Comparison of ENCODE assay signal across 16 mouse cellular contexts in the genomic region with DNA sequence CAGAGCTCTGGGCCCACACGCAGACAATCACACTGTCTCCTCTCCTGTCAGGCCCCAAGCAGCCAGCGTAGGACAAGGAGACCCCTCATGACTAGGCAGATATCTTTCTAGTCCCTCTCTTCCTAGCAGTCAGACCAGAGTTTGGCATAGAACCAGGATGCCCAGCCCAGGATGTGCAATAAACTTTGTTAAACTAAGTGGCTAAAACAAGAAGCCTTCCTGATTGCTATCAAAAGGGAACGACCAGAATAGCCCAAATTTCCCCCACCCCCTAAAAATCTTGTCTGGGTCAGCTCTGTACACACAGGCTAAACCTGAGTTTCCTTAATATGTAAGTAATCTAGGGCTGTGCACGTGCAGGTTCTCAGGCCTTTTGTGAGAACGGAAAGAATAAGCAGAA. TPM values are rescaled to one million over a fixed set of nuclear protein-coding genes. Genes with fewer than 3 reads are reported as not detected.
DNase-seq lines count a peak whose midpoint lies in the region; TF ChIP-seq lines count a peak whose summit lies in the region.
"Had no signal": no experiment of that assay in that cellular context is flagged by ENCODE, and none has a peak within 500 bp of the region (broad histone marks: within the 10 kb centered on the region; RNA-seq: fewer than 3 reads in every experiment).

No protein-coding gene starts in this region.

- WGBS in lung, adult 2 months = 46% methylated on average over 5 of the region's 5 CpGs
- WGBS in limb, embryonic 10.5 days = 92% methylated on average over 5 of the region's 5 CpGs

- H3K36me3 ChIP-seq in limb, embryonic 10.5 days = peaks cover 36% of the 10 kb centered on the region

- peaks cover under 1% of the 10 kb centered on the region; the same call in 1 of the 2 replicates for H3K27me3 ChIP-seq in limb, embryonic 10.5 days (ENCODE audit: low read depth, poor library complexity, severe bottlenecking)
- H3K27me3 ChIP-seq: heart, embryonic 12.5 days had no signal

- TF ChIP-seq POLR2A in lung, adult 2 months (IDR thresholded peaks at IDR 0.05; ENCODE audit: borderline replicate concordance, extremely low read depth, low read depth, low read length) = no peak

- peaks cover 14% of the 10 kb centered on the region for H3K4me1 ChIP-seq in lung, adult 2 months (ENCODE audit: control insufficient read depth, insufficient read depth, low read length)
- H3K4me1 ChIP-seq in limb, embryonic 10.5 days = peaks cover 27% of the 10 kb centered on the region

- peak; percentile 84 for DNase-seq in heart, adult 11 months
- no peak for DNase-seq in heart, adult 18-20 months
- DNase-seq in lung, adult 18-20 months = peak; percentile 37 to 69
- DNase-seq in lung, adult 2 months = no peak
- DNase-seq in limb, embryonic 10.5 days (ENCODE audit: low spot score) = peak; percentile 20
- peak; percentile 67 for DNase-seq in lung, postnatal 36 days
- DNase-seq in embryo, embryonic 11 days = no peak
- DNase-seq: adrenal gland, adult 2 months; cerebellum, postnatal 25 days; gastrocnemius, postnatal 14 days; right cerebral cortex, postnatal 4 days; thymus, postnatal 4 days had no signal

- H3K9me3 ChIP-seq in limb, embryonic 10.5 days (replicated peaks) = no peaks in the 10 kb centered on the region
- H3K9me3 ChIP-seq: heart, embryonic 12.5 days; hindbrain, embryonic 10.5 days had no signal

- no peak overlapping the region for H3K27ac ChIP-seq in limb, embryonic 10.5 days
- H3K27ac ChIP-seq: hindbrain, embryonic 10.5 days; left cerebral cortex, adult 2 months; liver, embryonic 14.5 days had no signal

- H3K4me3 ChIP-seq in lung, adult 2 months (replicated peaks; ENCODE audit: extremely low read depth, low read depth, low read length) = no peak overlapping the region
- H3K4me3 ChIP-seq in limb, embryonic 10.5 days = no peak overlapping the region
- H3K4me3 ChIP-seq: heart, embryonic 12.5 days; hindbrain, embryonic 10.5 days; left cerebral cortex, adult 2 months had no signal

- TF ChIP-seq CTCF in lung, adult 2 months (IDR thresholded peaks at IDR 0.05; ENCODE audit: insufficient read depth, low read length) = no peak

RNA-seq across cellular contexts. Expression of gene Impdh1, which starts 8.0 kb away (rescaled TPM):
- 10 to 100 TPM; 18.8 to 19.6 TPM for total RNA-seq in heart, adult 18-20 months (2021)
- polyA plus RNA-seq in lung, adult 2 months (2012; rRNA removed) = 214 and 217 TPM in 2 replicates
- 56.7 and 66.9 TPM in 2 replicates for polyA plus RNA-seq in limb, embryonic 10.5 days (2016; fragmentation: Nextera tagmentation; extraction: Ambion mirVana)

RNA-seq across cellular contexts. Expression of gene Prrt4, which starts 28.8 kb away (rescaled TPM):
- total RNA-seq in heart, adult 18-20 months (2021) = 1 to 10 TPM; 1.3 to 1.7 TPM
- polyA plus RNA-seq in lung, adult 2 months (2012; rRNA removed) = 10.8 and 12.2 TPM in 2 replicates
- 2.0 and 3.7 TPM in 2 replicates for polyA plus RNA-seq in limb, embryonic 10.5 days (2016; fragmentation: Nextera tagmentation; extraction: Ambion mirVana)

RNA-seq across cellular contexts. Expression of gene Rbm28, which starts 43.4 kb away (rescaled TPM):
- total RNA-seq in heart, adult 18-20 months (2021) = 10 to 100 TPM; 16.2 to 19.5 TPM
- 6.5 and 10.8 TPM in 2 replicates for polyA plus RNA-seq in lung, adult 2 months (2012; rRNA removed)
- 51.1 and 52.9 TPM in 2 replicates for polyA plus RNA-seq in limb, embryonic 10.5 days (2016; fragmentation: Nextera tagmentation; extraction: Ambion mirVana)

Comparison
In these comparisons a context has a peak if more than half of its experiments do, and no peak if none do; other contexts are left out.
1. DNase-seq: peak in heart, adult 11 months (single experiment), lung, adult 18-20 months (2 of 2), limb, embryonic 10.5 days (single experiment) and lung, postnatal 36 days (single experiment); none in heart, adult 18-20 months (0 of 2), lung, adult 2 months (single experiment) and embryo, embryonic 11 days (single experiment).